Comparison of ENCODE assay signal across 29 mouse cellular contexts in the genomic region with DNA sequence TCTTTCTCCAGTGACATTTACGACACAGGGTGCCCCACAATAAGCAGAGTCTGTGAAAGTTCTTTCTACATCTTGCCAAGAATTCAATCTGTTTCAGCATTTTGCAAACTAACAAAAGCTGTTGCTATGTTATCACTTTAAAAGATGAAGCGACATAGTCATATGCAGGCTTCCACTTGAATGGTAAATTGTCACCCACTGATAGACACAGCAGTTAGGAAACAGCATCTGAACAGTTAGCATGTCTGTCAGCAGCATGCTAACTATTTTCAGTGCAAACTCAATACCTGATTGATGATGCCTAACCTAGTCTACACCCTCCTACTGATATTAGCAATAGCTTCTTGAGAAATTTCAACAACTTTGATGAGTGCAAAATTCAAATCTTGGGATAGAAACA.
"Had no signal": no experiment of that assay in that cellular context is flagged by ENCODE, and none has a peak within 500 bp of the region (broad histone marks: within the 10 kb centered on the region; RNA-seq: fewer than 3 reads in every experiment).

No protein-coding gene starts in this region.

- H3K4me2 ChIP-seq: heart, embryonic 12.5 days; hindbrain, embryonic 12.5 days; hindbrain, embryonic 14.5 days; intestine, embryonic 15.5 days; limb, embryonic 12.5 days; liver, embryonic 11.5 days; liver, embryonic 13.5 days; liver, embryonic 15.5 days had no signal

- H3K27me3 ChIP-seq: heart, embryonic 12.5 days; hindbrain, embryonic 12.5 days; intestine, embryonic 15.5 days; limb, embryonic 12.5 days; liver, embryonic 13.5 days; liver, embryonic 15.5 days had no signal

- DNase-seq: gastrocnemius, postnatal 25 days; heart, adult 18-20 months; heart, postnatal 10 days; heart, postnatal 4 days; kidney, adult 18-20 months; kidney, adult 8-10 months; kidney, postnatal 10 days; kidney, postnatal 25 days; kidney, postnatal 4 days; layer of hippocampus, adult 9-11 months; liver; liver, embryonic 13.5 days; liver, postnatal 0 days; lung, adult 2 months had no signal

- H3K4me3 ChIP-seq: heart, embryonic 10.5 days; heart, embryonic 12.5 days; hindbrain, embryonic 10.5 days; hindbrain, embryonic 12.5 days; intestine, embryonic 15.5 days; layer of hippocampus, adult 2 months; left cerebral cortex, adult 2 months; limb, embryonic 10.5 days; limb, embryonic 12.5 days; liver, embryonic 13.5 days; liver, embryonic 15.5 days had no signal

- H3K9me3 ChIP-seq: heart, embryonic 10.5 days; heart, embryonic 12.5 days; hindbrain, embryonic 10.5 days; hindbrain, embryonic 12.5 days; intestine, embryonic 15.5 days; limb, embryonic 10.5 days; limb, embryonic 12.5 days; liver, embryonic 13.5 days; liver, embryonic 15.5 days had no signal

- H3K36me3 ChIP-seq: heart, embryonic 10.5 days; heart, embryonic 12.5 days; hindbrain, embryonic 10.5 days; hindbrain, embryonic 12.5 days; intestine, embryonic 15.5 days; limb, embryonic 10.5 days; limb, embryonic 12.5 days; liver, embryonic 13.5 days; liver, embryonic 15.5 days had no signal

- ATAC-seq: hindbrain, embryonic 16.5 days; inflammation-experienced regulatory T-cells, adult 6 months; intestine, embryonic 15.5 days; intestine, postnatal 0 days; liver, postnatal 0 days had no signal

- H3K27ac ChIP-seq: heart, embryonic 10.5 days; hindbrain, embryonic 10.5 days; hindbrain, embryonic 12.5 days; hindbrain, embryonic 14.5 days; intestine, embryonic 15.5 days; layer of hippocampus, adult 2 months; left cerebral cortex, adult 2 months; limb, embryonic 10.5 days; limb, embryonic 12.5 days; liver, embryonic 13.5 days; liver, embryonic 15.5 days had no signal

- H3K4me1 ChIP-seq: heart, embryonic 10.5 days; heart, embryonic 12.5 days; hindbrain, embryonic 10.5 days; hindbrain, embryonic 12.5 days; intestine, embryonic 15.5 days; limb, embryonic 10.5 days; limb, embryonic 12.5 days; liver, embryonic 13.5 days; liver, embryonic 15.5 days had no signal

- H3K9ac ChIP-seq: heart, embryonic 12.5 days; hindbrain, embryonic 12.5 days; hindbrain, embryonic 14.5 days; intestine, embryonic 15.5 days; limb, embryonic 12.5 days; liver, embryonic 13.5 days; liver, embryonic 15.5 days; liver, postnatal 0 days had no signal
